Mouse (Mus musculus) lung, postnatal 0 days (tissue): ENCODE measurements around the gene Sytl3.
"Not testable (repeated sequence)": the region's sequence is repeated elsewhere in the genome, so short reads cannot be mapped to it uniquely, and the experiment has no call there.

Experiments
- CTCF ChIP-seq: IDR thresholded peaks from 2 replicates; pipeline ENCODE4 v1.5.1; 2016; ENCODE audit warnings: antibody characterized with exemption, mild to moderate bottlenecking
- EP300 ChIP-seq: IDR thresholded peaks from 2 replicates; pipeline ENCODE4 v1.6.1; 2016; ENCODE audit warnings: antibody characterized with exemption, mild to moderate bottlenecking, control low read depth

- not testable (repeated sequence) for TF ChIP-seq EP300, CTCF
These were observed 43.8 kb downstream of the Sytl3 start for GRCm38 (mm10) chr17:6702625-6703221.
